ENCODE assay signal across 9 mouse cellular contexts in the genomic region with DNA sequence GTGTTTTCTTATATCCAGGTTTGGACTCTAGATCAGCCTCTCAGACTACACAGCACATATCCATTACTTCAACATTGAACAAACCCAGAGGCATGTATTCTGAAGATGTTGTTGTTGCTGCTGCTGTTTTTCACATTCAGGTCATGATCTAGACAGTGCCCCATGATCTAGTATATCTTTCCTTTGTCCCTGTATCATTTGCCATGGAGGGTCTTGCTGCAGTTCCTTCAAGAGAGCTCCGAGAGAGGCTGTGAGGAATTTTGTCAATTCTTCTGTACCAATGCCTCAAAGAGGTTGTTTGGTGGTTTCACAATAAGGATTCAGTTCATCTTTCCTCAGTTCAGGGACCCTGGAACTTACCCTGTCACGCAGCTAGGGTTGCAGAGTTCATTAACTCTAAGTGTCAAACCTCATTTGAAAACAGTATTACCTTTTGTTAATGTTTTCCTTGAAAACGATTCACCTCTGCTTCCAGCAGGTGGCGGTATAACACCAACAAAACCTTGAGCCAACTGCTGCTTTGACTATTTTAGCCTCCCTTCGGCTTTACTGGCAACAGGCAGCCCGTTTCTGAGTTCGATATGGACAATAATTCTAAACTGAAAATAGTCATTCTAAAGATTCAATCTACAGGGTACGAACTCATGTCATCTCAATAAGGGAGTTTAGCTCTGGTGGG.
DNase-seq lines count a peak whose midpoint lies in the region; ATAC-seq lines count a peak whose summit lies in the region.
"Had no signal": no experiment of that assay in that cellular context is flagged by ENCODE, and none has a peak within 500 bp of the region (broad histone marks: within the 10 kb centered on the region; RNA-seq: fewer than 3 reads in every experiment).

No protein-coding gene starts in this region.

- peak; percentile 72 for ATAC-seq in common myeloid progenitor, adult 5-6 weeks (replicated peaks; ENCODE audit: low read depth, poor library complexity, severe bottlenecking)
- no peak for ATAC-seq in heart, embryonic 11.5 days (replicated peaks; ENCODE audit: insufficient number of reproducible peaks, low FRiP score, low TSS enrichment)
- peak; percentile 80; the same call in 1 of the 2 replicates for ATAC-seq in kidney, embryonic 14.5 days (ENCODE audit: low FRiP score, low TSS enrichment)
- peak; percentile 19; the same call in 1 of the 2 replicates for ATAC-seq in limb, embryonic 13.5 days (ENCODE audit: low FRiP score, low read depth)
- peak; percentile 43; the same call in 1 of the 2 replicates for ATAC-seq in neural tube, embryonic 11.5 days (ENCODE audit: insufficient read depth, low FRiP score, low TSS enrichment)

- H3K27ac ChIP-seq in heart, embryonic 11.5 days (ENCODE audit: low read depth, low read length) = no peak overlapping the region
- no peak overlapping the region for H3K27ac ChIP-seq in kidney, embryonic 14.5 days (ENCODE audit: low read depth, low read length)
- H3K27ac ChIP-seq in limb, embryonic 13.5 days = no peak overlapping the region
- H3K27ac ChIP-seq in neural tube, embryonic 11.5 days (ENCODE audit: low read depth, low read length) = no peak overlapping the region

- H3K4me2 ChIP-seq in heart, embryonic 11.5 days = peak overlapping the region; percentile 34
- H3K4me2 ChIP-seq in kidney, embryonic 14.5 days (replicated peaks; ENCODE audit: low read depth, low read length) = peak overlapping the region; percentile 32
- H3K4me2 ChIP-seq in limb, embryonic 13.5 days (replicated peaks) = peak overlapping the region; percentile 43
- no peak overlapping the region for H3K4me2 ChIP-seq in neural tube, embryonic 11.5 days (ENCODE audit: low read depth)

- H3K4me1 ChIP-seq in heart, embryonic 11.5 days (ENCODE audit: control insufficient read depth, insufficient read depth, low read length) = no peaks in the 10 kb centered on the region
- H3K4me1 ChIP-seq in kidney, embryonic 14.5 days (ENCODE audit: control insufficient read depth, insufficient read depth, low read length) = no peaks in the 10 kb centered on the region
- no peaks in the 10 kb centered on the region for H3K4me1 ChIP-seq in limb, embryonic 13.5 days
- no peaks in the 10 kb centered on the region for H3K4me1 ChIP-seq in neural tube, embryonic 11.5 days (ENCODE audit: control insufficient read depth, insufficient read depth, low read length)

- 26% methylated on average over 8 of the region's 8 CpGs for WGBS in heart, embryonic 11.5 days (ENCODE audit: insufficient replicate concordance)
- 15% methylated on average over 8 of the region's 8 CpGs for WGBS in kidney, embryonic 14.5 days
- 18% methylated on average over 8 of the region's 8 CpGs for WGBS in limb, embryonic 13.5 days
- 25% methylated on average over 8 of the region's 8 CpGs for WGBS in neural tube, embryonic 11.5 days

- DNase-seq in 3T3-L1 (ENCODE audit: low read depth, low spot score) = peak; percentile 63
- DNase-seq in ZHBTc4 (ENCODE audit: low read depth, low spot score) = peak; percentile 62
- DNase-seq in neural tube, embryonic 11.5 days (ENCODE audit: low spot score) = peak; percentile 69
- peak; percentile 20 for DNase-seq in thymus, postnatal 25 days

- H3K27me3 ChIP-seq in heart, embryonic 11.5 days (ENCODE audit: control insufficient read depth, insufficient read depth, low read length) = no peaks in the 10 kb centered on the region
- no peaks in the 10 kb centered on the region for H3K27me3 ChIP-seq in kidney, embryonic 14.5 days (ENCODE audit: control insufficient read depth, insufficient read depth, low read length)
- H3K27me3 ChIP-seq in limb, embryonic 13.5 days = peaks cover 12% of the 10 kb centered on the region; the same call in 1 of the 2 replicates
- H3K27me3 ChIP-seq in neural tube, embryonic 11.5 days (ENCODE audit: control insufficient read depth, insufficient read depth, low read length) = no peaks in the 10 kb centered on the region

- H3K36me3 ChIP-seq in heart, embryonic 11.5 days (ENCODE audit: control insufficient read depth, insufficient read depth, low read length) = no peaks in the 10 kb centered on the region
- no peaks in the 10 kb centered on the region for H3K36me3 ChIP-seq in kidney, embryonic 14.5 days (ENCODE audit: control insufficient read depth, insufficient read depth, low read length)
- no peaks in the 10 kb centered on the region for H3K36me3 ChIP-seq in limb, embryonic 13.5 days
- H3K36me3 ChIP-seq in neural tube, embryonic 11.5 days (ENCODE audit: control insufficient read depth, insufficient read depth, low read length) = no peaks in the 10 kb centered on the region

- no peak overlapping the region for H3K4me3 ChIP-seq in heart, embryonic 11.5 days (ENCODE audit: low read depth, low read length)
- peak overlapping the region; percentile 14; the same call in 1 of the 2 replicates for H3K4me3 ChIP-seq in kidney, embryonic 14.5 days (ENCODE audit: low read length)
- no peak overlapping the region for H3K4me3 ChIP-seq in limb, embryonic 13.5 days
- H3K4me3 ChIP-seq in neural tube, embryonic 11.5 days (ENCODE audit: low read depth, low read length) = no peak overlapping the region
- H3K4me3 ChIP-seq: erythroblast, embryonic 14.5 days had no signal

- H3K9ac ChIP-seq in heart, embryonic 11.5 days (ENCODE audit: low read depth, low read length) = peak overlapping the region; percentile 4; the same call in 1 of the 2 replicates
- H3K9ac ChIP-seq in kidney, embryonic 14.5 days (ENCODE audit: low read depth, low read length) = no peak overlapping the region
- peak overlapping the region; percentile 43; the same call in 1 of the 2 replicates for H3K9ac ChIP-seq in limb, embryonic 13.5 days
- H3K9ac ChIP-seq in neural tube, embryonic 11.5 days (ENCODE audit: low read length) = no peak overlapping the region

- H3K9me3 ChIP-seq in heart, embryonic 11.5 days (replicated peaks; ENCODE audit: control insufficient read depth, low read length) = no peaks in the 10 kb centered on the region
- H3K9me3 ChIP-seq in kidney, embryonic 14.5 days (ENCODE audit: control insufficient read depth, low read length) = no peaks in the 10 kb centered on the region
- no peaks in the 10 kb centered on the region for H3K9me3 ChIP-seq in limb, embryonic 13.5 days
- no peaks in the 10 kb centered on the region for H3K9me3 ChIP-seq in neural tube, embryonic 11.5 days (ENCODE audit: control insufficient read depth, low read length)

Comparison
In these comparisons a context has a peak if more than half of its experiments do, and no peak if none do; other contexts are left out.
1. H3K9ac ChIP-seq: peak in heart, embryonic 11.5 days (single experiment) and limb, embryonic 13.5 days (single experiment); none in kidney, embryonic 14.5 days (single experiment) and neural tube, embryonic 11.5 days (single experiment).
2. Peak in every context shown above with its lines, with median percentiles within 50 percentile points of each other: DNase-seq.